Mouse (Mus musculus): ENCODE measurements around the gene Ier3.

DNA sequence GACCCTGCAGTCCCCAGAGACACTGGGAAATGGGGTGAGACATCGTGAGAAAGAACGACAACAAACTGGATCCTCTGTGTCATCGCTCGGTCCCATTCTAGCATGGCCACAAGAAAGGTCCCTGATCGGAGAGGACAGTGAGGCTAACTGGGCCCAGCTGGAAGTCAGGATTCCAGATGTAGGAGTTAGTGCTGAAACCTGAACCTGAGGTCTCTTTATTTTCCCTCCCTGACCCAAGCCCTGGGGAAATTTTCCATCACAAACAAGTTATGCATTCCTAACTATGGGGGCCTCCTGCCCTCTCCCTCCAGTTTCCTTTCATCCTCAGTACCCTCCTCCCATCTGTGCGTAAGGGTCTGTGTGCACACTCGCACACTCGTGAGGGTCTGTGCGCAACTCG is 4.3 kb upstream of the Ier3 start:
- TF ChIP-seq CTCF (IDR thresholded peaks at IDR 0.05; ENCODE audit: borderline replicate concordance, extremely low read depth, insufficient read depth, insufficient read length) (no peak), POLR2A (IDR thresholded peaks at IDR 0.05; ENCODE audit: borderline replicate concordance, extremely low read depth, insufficient read depth, insufficient read length, poor library complexity, severe bottlenecking) (no peak)
